ENCODE assay signal across 7 mouse cellular contexts in genomic region chr5:65538121-65538520, GRCm38 (mm10). TPM values are rescaled to one million over a fixed set of nuclear protein-coding genes. Genes with fewer than 3 reads are reported as not detected.
DNase-seq lines count a peak whose midpoint lies in the region; ATAC-seq lines count a peak whose summit lies in the region.

No protein-coding gene starts in this region.

- H3K27ac ChIP-seq in neural tube, embryonic 11.5 days (ENCODE audit: low read depth, low read length) = peak overlapping the region; percentile 99
- peak overlapping the region; percentile 99 for H3K27ac ChIP-seq in forebrain, embryonic 10.5 days
- peak overlapping the region; percentile 100 for H3K27ac ChIP-seq in limb, embryonic 12.5 days
- H3K27ac ChIP-seq in stomach, embryonic 16.5 days (ENCODE audit: low read length) = peak overlapping the region; percentile 95

- no peaks in the 10 kb centered on the region for H3K27me3 ChIP-seq in neural tube, embryonic 11.5 days (ENCODE audit: control insufficient read depth, insufficient read depth, low read length)
- H3K27me3 ChIP-seq in forebrain, embryonic 10.5 days (ENCODE audit: poor library complexity, severe bottlenecking) = no peaks in the 10 kb centered on the region
- H3K27me3 ChIP-seq in limb, embryonic 12.5 days = no peaks in the 10 kb centered on the region
- H3K27me3 ChIP-seq in stomach, embryonic 16.5 days (ENCODE audit: control insufficient read depth, insufficient read depth, low read length) = no peaks in the 10 kb centered on the region

- no peak for DNase-seq in neural tube, embryonic 11.5 days (ENCODE audit: low spot score)
- no peak for DNase-seq in neural tube, embryonic 10.5 days (ENCODE audit: extremely low spot score, low spot score)
- DNase-seq in forebrain, embryonic 10.5 days (ENCODE audit: extremely low spot score, low spot score) = no peak
- no peak for DNase-seq in thymus, postnatal 36 days
- DNase-seq in kidney, adult 18-20 months = no peak

- no peaks in the 10 kb centered on the region for H3K36me3 ChIP-seq in neural tube, embryonic 11.5 days (ENCODE audit: control insufficient read depth, insufficient read depth, low read length)
- peaks cover 26% of the 10 kb centered on the region for H3K36me3 ChIP-seq in forebrain, embryonic 10.5 days (replicated peaks)
- peaks cover 5% of the 10 kb centered on the region; the same call in 1 of the 2 replicates for H3K36me3 ChIP-seq in limb, embryonic 12.5 days
- H3K36me3 ChIP-seq in stomach, embryonic 16.5 days (ENCODE audit: control insufficient read depth, insufficient read depth, low read length) = no peaks in the 10 kb centered on the region

- peaks cover 4% of the 10 kb centered on the region; the same call in 1 of the 2 replicates for H3K4me1 ChIP-seq in neural tube, embryonic 11.5 days (ENCODE audit: control insufficient read depth, insufficient read depth, low read length)
- peaks cover 32% of the 10 kb centered on the region for H3K4me1 ChIP-seq in forebrain, embryonic 10.5 days
- peaks cover 14% of the 10 kb centered on the region for H3K4me1 ChIP-seq in limb, embryonic 12.5 days (replicated peaks)
- peaks cover 6% of the 10 kb centered on the region for H3K4me1 ChIP-seq in stomach, embryonic 16.5 days (ENCODE audit: control insufficient read depth, insufficient read depth, low read length)

- WGBS in neural tube, embryonic 11.5 days = 4% methylated on average over 4 of the region's 4 CpGs
- 2% methylated on average over 4 of the region's 4 CpGs for WGBS in forebrain, embryonic 10.5 days
- 1% methylated on average over 4 of the region's 4 CpGs for WGBS in limb, embryonic 12.5 days
- WGBS in stomach, embryonic 16.5 days = 2% methylated on average over 4 of the region's 4 CpGs

- H3K9ac ChIP-seq in neural tube, embryonic 11.5 days (ENCODE audit: low read length) = peak overlapping the region; percentile 97
- H3K9ac ChIP-seq in limb, embryonic 12.5 days (replicated peaks) = peak overlapping the region; percentile 98
- peak overlapping the region; percentile 92 for H3K9ac ChIP-seq in stomach, embryonic 16.5 days (ENCODE audit: low read length)

- H3K9me3 ChIP-seq in neural tube, embryonic 11.5 days (ENCODE audit: control insufficient read depth, low read length) = no peaks in the 10 kb centered on the region
- H3K9me3 ChIP-seq in forebrain, embryonic 10.5 days = no peaks in the 10 kb centered on the region
- H3K9me3 ChIP-seq in limb, embryonic 12.5 days = no peaks in the 10 kb centered on the region
- H3K9me3 ChIP-seq in stomach, embryonic 16.5 days (replicated peaks; ENCODE audit: control insufficient read depth, low read length) = no peaks in the 10 kb centered on the region

- ATAC-seq in neural tube, embryonic 11.5 days (ENCODE audit: insufficient read depth, low FRiP score, low TSS enrichment) = no peak
- no peak for ATAC-seq in limb, embryonic 12.5 days (ENCODE audit: insufficient number of reproducible peaks, insufficient read depth, low FRiP score, low TSS enrichment, low read depth)
- ATAC-seq in stomach, embryonic 16.5 days (ENCODE audit: insufficient read depth, low FRiP score) = no peak

- peak overlapping the region; percentile 70 for H3K4me2 ChIP-seq in neural tube, embryonic 11.5 days (ENCODE audit: low read depth)
- peak overlapping the region; percentile 70 for H3K4me2 ChIP-seq in limb, embryonic 12.5 days
- peak overlapping the region; percentile 76 for H3K4me2 ChIP-seq in stomach, embryonic 16.5 days (ENCODE audit: low read depth, low read length)

- peak overlapping the region; percentile 94 for H3K4me3 ChIP-seq in neural tube, embryonic 11.5 days (ENCODE audit: low read depth, low read length)
- peak overlapping the region; percentile 91 for H3K4me3 ChIP-seq in forebrain, embryonic 10.5 days
- H3K4me3 ChIP-seq in limb, embryonic 12.5 days (replicated peaks) = peak overlapping the region; percentile 96
- peak overlapping the region; percentile 60 for H3K4me3 ChIP-seq in stomach, embryonic 16.5 days (replicated peaks; ENCODE audit: low read length)

RNA-seq across cellular contexts. Expression of gene Ube2k, which starts 1.1 kb away (rescaled TPM):
- polyA plus RNA-seq in neural tube, embryonic 11.5 days (2014; fragmentation: Nextera tagmentation; extraction: Ambion mirVana) = 138 and 142 TPM in 2 replicates
- 200 and 207 TPM in 2 replicates for polyA plus RNA-seq in forebrain, embryonic 10.5 days (2016; fragmentation: Nextera tagmentation; extraction: Ambion mirVana)
- polyA plus RNA-seq in limb, embryonic 12.5 days (2016; fragmentation: Nextera tagmentation; extraction: Ambion mirVana) = 213 and 217 TPM in 2 replicates
- polyA plus RNA-seq in stomach, embryonic 16.5 days (2015; fragmentation: Nextera tagmentation; extraction: Ambion mirVana) = 145 and 155 TPM in 2 replicates

RNA-seq across cellular contexts. Expression of gene Smim14, which starts 1.1 kb away (rescaled TPM):
- 92.5 and 102 TPM in 2 replicates for polyA plus RNA-seq in neural tube, embryonic 11.5 days (2014; fragmentation: Nextera tagmentation; extraction: Ambion mirVana)
- 50.2 and 50.8 TPM in 2 replicates for polyA plus RNA-seq in forebrain, embryonic 10.5 days (2016; fragmentation: Nextera tagmentation; extraction: Ambion mirVana)
- 106 and 116 TPM in 2 replicates for polyA plus RNA-seq in limb, embryonic 12.5 days (2016; fragmentation: Nextera tagmentation; extraction: Ambion mirVana)
- polyA plus RNA-seq in stomach, embryonic 16.5 days (2015; fragmentation: Nextera tagmentation; extraction: Ambion mirVana) = 187 and 192 TPM in 2 replicates

RNA-seq across cellular contexts. Expression of gene Gm43552, which starts 45.5 kb away (rescaled TPM):
- not detected in 2 replicates for polyA plus RNA-seq in neural tube, embryonic 11.5 days (2014; fragmentation: Nextera tagmentation; extraction: Ambion mirVana)
- polyA plus RNA-seq in forebrain, embryonic 10.5 days (2016; fragmentation: Nextera tagmentation; extraction: Ambion mirVana) = not detected in 2 replicates
- not detected in 2 replicates for polyA plus RNA-seq in limb, embryonic 12.5 days (2016; fragmentation: Nextera tagmentation; extraction: Ambion mirVana)
- polyA plus RNA-seq in stomach, embryonic 16.5 days (2015; fragmentation: Nextera tagmentation; extraction: Ambion mirVana) = not detected in 2 replicates
